Mouse (Mus musculus): ENCODE measurements around the gene 4921504E06Rik.

4921504E06Rik gene

DNA sequence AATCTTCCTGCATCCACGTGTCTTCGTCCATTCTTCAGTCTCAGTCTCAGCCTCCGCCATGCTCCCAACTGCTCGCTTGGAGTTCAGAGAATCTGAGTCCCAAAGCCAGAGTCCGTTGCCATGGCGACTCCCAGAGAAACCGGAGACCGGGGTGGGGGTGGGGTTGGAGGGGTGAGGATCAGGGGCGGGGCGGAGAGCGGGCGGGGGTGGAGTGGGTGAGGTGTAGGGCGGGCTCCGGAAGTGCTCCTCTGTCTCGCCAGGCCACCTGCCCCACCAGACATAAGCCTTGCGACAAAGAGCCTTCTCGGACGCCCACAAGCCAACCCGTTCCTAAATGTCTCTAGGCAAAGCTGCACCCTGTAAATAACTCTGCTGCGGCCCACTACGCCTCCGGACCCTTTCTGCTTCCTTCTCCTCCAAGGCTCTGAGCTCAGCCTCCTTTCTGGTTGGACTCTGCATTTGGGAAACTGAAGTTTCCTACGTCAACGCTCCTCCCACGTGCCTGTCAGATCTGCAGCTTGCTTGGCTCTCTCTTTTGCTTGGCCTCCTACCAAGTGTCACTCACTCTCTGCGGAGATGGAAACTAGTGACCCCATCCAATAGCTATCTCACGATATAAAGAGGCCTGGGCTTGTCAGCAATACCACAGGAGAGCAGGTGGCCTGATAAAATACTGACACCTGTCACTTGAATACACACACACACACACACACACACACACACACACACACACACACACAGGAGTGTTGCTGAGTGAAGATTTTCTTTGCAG, at the start of gene 4921504E06Rik:
Gene 4921504E06Rik (minus strand): TSS at position 94 of the 772 bp plus-strand sequence.
- peak; percentile 69 for DNase-seq (ENCODE audit: low read depth, low spot score)
- H3K27me3 ChIP-seq (ENCODE audit: control insufficient read depth, insufficient read depth, low read length, poor library complexity, severe bottlenecking), result no peaks in the 10 kb centered on the region
- no peaks in the 10 kb centered on the region for H3K36me3 ChIP-seq (ENCODE audit: control insufficient read depth, insufficient read depth, low read length, poor library complexity, severe bottlenecking)

- Histone ChIP-seq H3K36me3 (ENCODE audit: control insufficient read depth, insufficient read depth, low read length, poor library complexity, severe bottlenecking) (no peaks in the 10 kb centered on the region), H3K27me3 (ENCODE audit: control insufficient read depth, insufficient read depth, low read length, poor library complexity, severe bottlenecking) (no peaks in the 10 kb centered on the region)
- no peak for DNase-seq (ENCODE audit: low read depth, low spot score)
Measured at GRCm38 (mm10) chr2:19601386-19601925, 47.7 kb upstream of the 4921504E06Rik start.

- no peak for DNase-seq (ENCODE audit: low read depth, low spot score)
Measured at GRCm38 (mm10) chr2:19600860-19601259, 47.1 kb upstream of the 4921504E06Rik start.

DNA sequence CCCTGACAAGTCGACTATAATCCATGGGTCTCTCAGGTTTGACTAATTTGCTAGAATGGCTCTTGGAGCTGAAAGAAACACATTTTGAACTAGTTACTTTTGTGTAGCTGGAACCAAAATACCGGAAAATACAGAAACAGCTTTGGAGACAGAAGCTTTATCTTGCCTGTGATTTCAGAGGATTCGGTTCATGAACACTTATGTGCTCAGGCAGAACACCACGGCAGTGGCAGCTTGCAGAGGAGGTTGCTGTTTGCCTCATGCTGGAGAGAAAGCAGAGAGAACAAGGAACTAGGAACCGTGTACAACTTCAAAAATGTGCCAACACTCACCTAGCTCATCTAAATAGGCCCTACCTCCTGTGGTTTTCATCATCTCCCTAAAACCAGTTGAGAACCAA, 46.1 kb upstream of the 4921504E06Rik start:
- H3K36me3 ChIP-seq (ENCODE audit: control insufficient read depth, insufficient read depth, low read length, poor library complexity, severe bottlenecking), result no peaks in the 10 kb centered on the region
- no peak for DNase-seq (ENCODE audit: low read depth, low spot score)
- H3K27me3 ChIP-seq (ENCODE audit: control insufficient read depth, insufficient read depth, low read length, poor library complexity, severe bottlenecking), result no peaks in the 10 kb centered on the region

More at GRCm38 (mm10) chr2:19600860-19601259, 47.1 kb upstream of the 4921504E06Rik start:
- no peaks in the 10 kb centered on the region for H3K36me3 ChIP-seq (ENCODE audit: control insufficient read depth, insufficient read depth, low read length, poor library complexity, severe bottlenecking)
- H3K27me3 ChIP-seq (ENCODE audit: control insufficient read depth, insufficient read depth, low read length, poor library complexity, severe bottlenecking), result no peaks in the 10 kb centered on the region

DNA sequence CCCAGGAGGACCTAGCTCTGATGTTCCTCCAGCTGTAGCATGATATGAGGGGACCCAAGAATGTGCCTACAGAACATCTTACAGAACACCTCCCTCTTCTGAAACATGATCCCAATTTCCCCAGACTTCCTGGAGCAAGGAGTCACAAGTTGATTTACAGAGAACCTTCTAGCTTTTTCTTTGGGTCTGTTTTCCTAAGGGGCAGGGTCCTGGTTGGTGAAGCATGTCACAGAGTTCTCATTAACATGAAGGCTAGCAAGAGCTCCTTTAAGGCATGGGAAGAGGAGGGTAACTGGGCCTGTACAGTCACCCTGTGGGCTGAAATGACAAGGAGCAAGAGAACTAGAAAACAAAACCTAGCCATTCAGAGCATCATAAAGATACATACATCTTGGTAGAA, 43.3 kb upstream of the 4921504E06Rik start:
- H3K27me3 ChIP-seq (ENCODE audit: control insufficient read depth, insufficient read depth, low read length, poor library complexity, severe bottlenecking), result no peaks in the 10 kb centered on the region
- no peaks in the 10 kb centered on the region for H3K36me3 ChIP-seq (ENCODE audit: control insufficient read depth, insufficient read depth, low read length, poor library complexity, severe bottlenecking)
- DNase-seq (ENCODE audit: low read depth, low spot score), result no peak

DNA sequence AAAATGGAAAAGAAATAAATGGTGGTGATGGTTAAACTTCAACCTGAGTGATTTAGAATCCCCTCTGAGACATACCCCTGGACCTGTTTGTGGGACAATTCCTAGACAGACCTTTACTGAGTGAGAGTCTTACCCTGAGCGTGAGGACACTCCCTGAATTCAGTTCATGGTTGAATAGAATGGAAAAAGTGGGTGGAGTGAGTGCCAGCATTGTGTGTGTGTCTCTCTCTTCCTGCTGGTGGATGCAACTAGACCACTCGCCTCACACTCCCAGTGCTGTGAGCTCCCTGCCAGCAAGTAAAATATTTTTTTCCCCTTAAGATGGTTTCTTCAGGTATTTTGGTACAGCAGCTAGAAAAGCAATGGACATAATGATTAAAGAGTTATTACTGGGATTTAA, 42.7 kb upstream of the 4921504E06Rik start:
- no peak for DNase-seq (ENCODE audit: low read depth, low spot score)
- Histone ChIP-seq H3K36me3 (ENCODE audit: control insufficient read depth, insufficient read depth, low read length, poor library complexity, severe bottlenecking) (no peaks in the 10 kb centered on the region), H3K27me3 (ENCODE audit: control insufficient read depth, insufficient read depth, low read length, poor library complexity, severe bottlenecking) (no peaks in the 10 kb centered on the region)

DNA sequence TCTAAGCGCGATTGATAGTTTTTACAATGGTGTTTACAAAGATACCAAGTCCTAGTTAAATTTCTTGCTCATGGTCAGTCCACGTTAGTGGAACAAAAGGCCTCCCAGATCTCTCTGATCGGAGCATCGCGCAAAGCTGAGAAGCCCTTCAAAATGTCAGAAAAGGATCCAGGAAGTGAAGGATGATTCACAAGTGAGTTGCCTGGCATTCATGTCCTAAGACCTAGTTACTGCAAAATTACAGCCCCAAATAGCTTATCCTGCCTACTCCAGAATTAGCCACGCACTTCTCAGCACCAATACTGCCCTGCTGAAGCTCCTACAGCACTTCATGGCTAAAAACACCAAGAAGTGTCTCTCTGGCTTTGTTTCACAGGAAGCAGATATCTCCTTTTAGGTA, 41.1 kb upstream of the 4921504E06Rik start:
- DNase-seq (ENCODE audit: low read depth, low spot score), result no peak
- H3K27me3 ChIP-seq (ENCODE audit: control insufficient read depth, insufficient read depth, low read length, poor library complexity, severe bottlenecking), result no peaks in the 10 kb centered on the region
- no peaks in the 10 kb centered on the region for H3K36me3 ChIP-seq (ENCODE audit: control insufficient read depth, insufficient read depth, low read length, poor library complexity, severe bottlenecking)

GRCm38 (mm10) chr2:19579846-19580245, 26.1 kb upstream of the 4921504E06Rik start:
- no peaks in the 10 kb centered on the region for H3K36me3 ChIP-seq (ENCODE audit: control insufficient read depth, insufficient read depth, low read length, poor library complexity, severe bottlenecking)
- no peak for DNase-seq (ENCODE audit: low read depth, low spot score)
- no peaks in the 10 kb centered on the region for H3K27me3 ChIP-seq (ENCODE audit: control insufficient read depth, insufficient read depth, low read length, poor library complexity, severe bottlenecking)

DNA sequence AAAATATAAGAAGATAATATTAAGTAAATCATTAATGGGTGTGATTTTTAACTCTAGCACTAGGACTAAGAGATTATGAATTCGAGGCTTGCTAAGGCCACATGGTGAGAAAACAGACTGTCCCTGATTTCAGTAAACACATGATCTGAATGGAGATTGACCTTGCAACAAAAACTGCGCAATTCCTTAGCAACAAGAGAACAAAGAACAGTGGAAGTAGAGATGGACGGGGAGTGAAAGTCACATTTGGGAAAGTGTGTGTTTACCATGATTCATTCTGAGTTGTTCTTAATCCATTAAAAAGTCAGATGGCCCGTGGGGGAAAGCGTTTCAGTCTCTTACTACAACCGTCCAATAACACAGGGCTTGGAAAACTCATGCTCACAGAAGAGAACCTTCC, 25.5 kb upstream of the 4921504E06Rik start:
- Histone ChIP-seq H3K27me3 (ENCODE audit: control insufficient read depth, insufficient read depth, low read length, poor library complexity, severe bottlenecking) (no peaks in the 10 kb centered on the region), H3K36me3 (ENCODE audit: control insufficient read depth, insufficient read depth, low read length, poor library complexity, severe bottlenecking) (no peaks in the 10 kb centered on the region)
- no peak for DNase-seq (ENCODE audit: low read depth, low spot score)

DNA sequence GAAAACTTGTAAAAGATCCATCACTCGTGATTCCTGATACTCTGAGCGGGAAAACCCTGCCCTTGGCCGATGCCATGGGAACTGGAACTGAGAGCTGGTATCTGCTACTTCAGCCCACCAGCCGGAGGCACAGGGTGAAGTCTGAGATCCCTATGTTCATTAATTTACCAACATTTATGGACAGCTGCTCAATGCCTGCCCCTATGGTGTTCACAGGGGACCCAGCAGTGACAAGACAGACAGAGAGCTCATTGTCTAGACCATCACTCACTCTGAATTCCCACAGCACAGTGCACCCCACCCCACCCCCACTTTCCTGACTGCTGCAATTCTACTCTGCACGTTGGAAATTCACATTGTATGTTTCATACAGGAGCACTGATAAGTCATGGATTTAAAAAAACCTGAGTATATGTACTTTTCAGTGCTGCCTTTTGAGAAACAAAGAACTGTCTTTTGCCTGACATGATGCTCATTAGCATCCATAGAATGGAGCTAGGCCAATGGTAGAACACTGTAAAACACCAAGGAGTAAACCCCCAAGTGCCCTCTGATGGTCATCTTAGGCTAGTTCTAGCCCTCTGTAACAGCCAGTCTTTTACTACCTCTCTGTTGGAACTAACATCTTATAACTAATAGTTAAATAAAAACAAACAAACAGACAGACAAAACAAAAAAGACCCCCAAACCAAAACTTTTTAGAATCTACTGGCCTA, 8.6 kb upstream of the 4921504E06Rik start:
- no peaks in the 10 kb centered on the region for H3K27me3 ChIP-seq (ENCODE audit: control insufficient read depth, insufficient read depth, low read length, poor library complexity, severe bottlenecking)

DNA sequence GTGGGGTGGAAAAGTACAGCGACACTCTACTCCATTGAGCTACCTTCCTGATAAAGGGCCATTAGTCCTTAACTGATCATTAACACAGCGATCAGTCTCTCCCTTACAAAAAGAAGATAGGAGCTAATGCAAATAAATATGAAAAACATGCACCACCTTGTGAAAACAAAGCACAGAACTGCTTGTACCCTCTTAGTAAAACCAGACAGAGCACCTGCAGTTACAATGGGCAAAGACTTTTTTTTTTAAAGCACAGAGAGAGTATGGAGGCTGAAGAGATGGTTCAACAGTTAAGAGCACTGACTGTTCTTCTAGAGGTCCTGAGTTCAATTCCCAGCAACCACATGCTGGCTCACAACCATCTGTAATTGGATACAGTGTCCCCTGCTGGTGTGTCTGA, 6.9 kb upstream of the 4921504E06Rik start:
- H3K27me3 ChIP-seq (ENCODE audit: control insufficient read depth, insufficient read depth, low read length, poor library complexity, severe bottlenecking), result no peaks in the 10 kb centered on the region
- no peak for DNase-seq (ENCODE audit: low read depth, low spot score)
- no peaks in the 10 kb centered on the region for H3K36me3 ChIP-seq (ENCODE audit: control insufficient read depth, insufficient read depth, low read length, poor library complexity, severe bottlenecking)

More for the DNA sequence above, 8.6 kb upstream of the 4921504E06Rik start:
- no peak for DNase-seq (ENCODE audit: low read depth, low spot score)
- no peaks in the 10 kb centered on the region for H3K36me3 ChIP-seq (ENCODE audit: control insufficient read depth, insufficient read depth, low read length, poor library complexity, severe bottlenecking)

DNA sequence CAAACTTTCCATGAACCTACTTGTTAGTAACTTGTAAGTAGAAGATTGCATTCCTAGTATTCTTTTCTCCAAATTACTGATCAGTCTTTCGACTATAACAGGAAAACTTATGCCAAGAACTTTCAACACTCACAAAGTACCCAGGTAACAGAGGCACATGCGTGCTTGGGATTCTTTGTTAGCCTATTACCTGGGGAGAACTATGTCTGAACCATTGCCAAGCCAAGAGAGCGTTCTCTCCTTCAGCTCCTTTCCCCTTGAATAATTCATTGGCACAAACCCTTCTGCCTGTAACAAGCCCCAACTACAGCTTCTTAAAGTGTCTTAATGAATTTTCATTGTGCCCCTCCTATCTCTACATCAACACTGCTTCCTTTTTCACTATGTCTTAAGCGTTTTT, 6.4 kb upstream of the 4921504E06Rik start:
- DNase-seq (ENCODE audit: low read depth, low spot score), result no peak
- no peaks in the 10 kb centered on the region for H3K27me3 ChIP-seq (ENCODE audit: control insufficient read depth, insufficient read depth, low read length, poor library complexity, severe bottlenecking)
- no peaks in the 10 kb centered on the region for H3K36me3 ChIP-seq (ENCODE audit: control insufficient read depth, insufficient read depth, low read length, poor library complexity, severe bottlenecking)

- Histone ChIP-seq H3K27me3 (ENCODE audit: control insufficient read depth, insufficient read depth, low read length, poor library complexity, severe bottlenecking) (no peaks in the 10 kb centered on the region), H3K36me3 (ENCODE audit: control insufficient read depth, insufficient read depth, low read length, poor library complexity, severe bottlenecking) (no peaks in the 10 kb centered on the region)
- DNase-seq (ENCODE audit: low read depth, low spot score), result peak; percentile 19
Measured at GRCm38 (mm10) chr2:19551396-19551795, 2.3 kb downstream of the 4921504E06Rik start.

GRCm38 (mm10) chr2:19540906-19541305, 12.8 kb downstream of the 4921504E06Rik start:
- H3K36me3 ChIP-seq (ENCODE audit: control insufficient read depth, insufficient read depth, low read length, poor library complexity, severe bottlenecking), result no peaks in the 10 kb centered on the region
- H3K27me3 ChIP-seq (ENCODE audit: control insufficient read depth, insufficient read depth, low read length, poor library complexity, severe bottlenecking), result no peaks in the 10 kb centered on the region
- DNase-seq (ENCODE audit: low read depth, low spot score), result no peak

- H3K27me3 ChIP-seq (ENCODE audit: control insufficient read depth, insufficient read depth, low read length, poor library complexity, severe bottlenecking), result no peaks in the 10 kb centered on the region
- peak; percentile 14 for DNase-seq (ENCODE audit: low read depth, low spot score)
- no peaks in the 10 kb centered on the region for H3K36me3 ChIP-seq (ENCODE audit: control insufficient read depth, insufficient read depth, low read length, poor library complexity, severe bottlenecking)
Measured at GRCm38 (mm10) chr2:19529428-19529827, 24.3 kb downstream of the 4921504E06Rik start.
